Mouse (Mus musculus): Measurements from ENCODE around the gene Myl6.

DNA sequence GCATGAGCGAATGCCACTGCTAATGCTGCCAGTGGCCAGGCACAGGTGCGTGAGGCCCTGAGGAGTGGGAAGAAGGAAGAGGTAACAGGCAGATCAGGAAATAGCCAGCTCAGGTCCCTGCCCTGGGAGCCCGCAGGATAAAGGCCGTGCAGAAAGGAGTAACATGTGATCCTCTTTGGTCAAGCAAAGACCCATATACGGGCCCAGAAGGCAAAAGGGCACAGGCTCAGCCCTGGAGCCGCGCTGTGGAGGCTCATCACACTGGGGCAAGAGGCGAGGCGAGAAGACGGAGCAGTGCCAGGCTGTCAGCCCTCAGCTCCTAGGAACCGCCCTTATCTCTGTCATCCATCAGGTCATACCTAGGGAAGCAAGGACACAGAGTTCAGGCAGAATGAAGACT is 16.4 kb upstream of the Myl6 start:
- TF ChIP-seq CTCF (IDR thresholded peaks at IDR 0.05; ENCODE audit: low read depth) (no peak), EP300 (IDR thresholded peaks at IDR 0.05; ENCODE audit: low read depth) (no peak)

All from heart, postnatal 0 days (tissue).